Mouse (Mus musculus): ENCODE data around the gene Oas1c. TPM values are rescaled to one million over a fixed set of nuclear protein-coding genes. Genes with fewer than 3 reads are reported as not detected.

Gene Oas1c
- polyA plus RNA-seq (2015; fragmentation: Nextera tagmentation; extraction: Ambion mirVana), result 0.58 and 0.60 TPM in 2 replicates

DNA sequence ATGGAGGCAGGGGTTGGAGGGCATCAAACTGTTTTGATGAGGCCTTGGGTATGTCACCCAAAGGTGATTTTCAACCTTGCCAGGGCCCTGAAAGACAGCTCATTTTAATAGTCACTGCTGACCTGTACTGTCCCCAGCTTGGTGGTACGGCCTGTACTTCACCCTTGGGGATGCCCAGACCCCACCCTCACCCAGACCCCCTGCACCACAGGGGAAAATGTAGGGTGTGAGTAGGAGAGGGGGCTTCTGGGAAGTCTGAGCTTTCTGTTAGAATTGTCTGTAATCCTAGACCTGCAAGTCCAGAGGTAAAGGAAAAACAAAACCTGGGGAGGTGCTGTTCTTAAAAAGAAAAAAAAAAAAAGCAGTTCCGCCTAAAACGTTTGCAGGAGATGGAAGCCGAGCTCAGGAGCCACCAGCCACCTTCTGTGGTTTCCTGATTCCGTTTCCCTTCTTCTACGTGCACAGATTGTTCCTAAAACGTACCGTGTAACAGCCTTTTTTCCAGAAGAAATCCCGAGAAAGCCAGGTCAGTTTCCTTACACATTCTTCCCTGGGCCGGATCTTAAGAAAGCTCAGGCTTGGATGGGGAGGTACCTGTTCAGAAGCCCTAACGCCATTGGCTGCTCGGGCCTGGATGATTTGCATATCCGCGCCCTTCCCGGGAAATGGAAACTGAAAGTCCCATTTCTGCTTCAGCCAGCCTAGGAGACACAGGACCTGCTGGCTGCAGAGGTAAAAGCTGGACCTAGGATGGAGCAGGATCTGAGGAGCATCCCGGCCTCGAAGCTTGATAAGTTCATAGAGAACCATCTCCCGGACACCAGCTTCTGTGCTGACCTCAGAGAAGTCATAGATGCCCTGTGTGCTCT lies at the start of gene Oas1c:
TSS of gene Oas1c (minus strand) at position 564 of the 869 bp plus-strand sequence.
- ATAC-seq, result peak; percentile 92
- 5% methylated on average over 18 of the region's 18 CpGs for WGBS (ENCODE audit: insufficient replicate concordance)

DNA sequence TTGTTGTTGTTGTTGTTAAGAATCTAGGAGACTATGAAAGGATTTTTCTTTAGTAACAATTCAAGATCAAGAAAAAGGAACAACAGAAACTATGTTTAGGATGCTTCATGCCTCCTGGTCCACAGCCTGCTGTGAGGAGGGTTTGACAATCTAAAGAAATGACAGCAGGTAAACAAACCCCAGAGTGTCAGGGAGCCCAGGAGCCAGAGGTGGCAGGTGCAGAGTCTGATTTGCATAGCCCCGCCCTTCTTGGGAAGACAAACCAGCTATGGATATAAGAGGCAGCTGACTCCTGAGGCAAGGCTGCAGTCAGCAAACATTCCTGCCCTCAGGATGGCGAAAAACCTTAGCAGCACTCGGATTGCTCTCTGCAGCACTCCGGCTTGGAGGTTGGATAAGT lies 48.8 kb upstream of the Oas1c start, which contains the start of gene Oas1h:
TSS of gene Oas1h (plus strand) at position 301 of the 400 bp plus-strand sequence.
- 40% methylated on average over 4 of the region's 4 CpGs for WGBS (ENCODE audit: insufficient replicate concordance)
- ATAC-seq, result no peak
- Histone ChIP-seq H3K27me3 (ENCODE audit: insufficient read depth, low read length) (no peaks in the 10 kb centered on the region), H3K9me3 (ENCODE audit: low read length) (no peaks in the 10 kb centered on the region), H3K4me3 (ENCODE audit: low read depth, low read length) (no peak within 1 kb of the TSS), H3K9ac (replicated peaks) (no peak within 1 kb of the TSS), H3K4me2 (ENCODE audit: low read depth, low read length) (no peak within 1 kb of the TSS), H3K27ac (ENCODE audit: low read depth) (no peak within 1 kb of the TSS), H3K36me3 (replicated peaks; ENCODE audit: insufficient read depth, low read length) (no peaks in the 10 kb centered on the region), H3K4me1 (ENCODE audit: insufficient read depth) (no peaks in the 10 kb centered on the region)
- DNase-seq, result no peak
- TF ChIP-seq EP300 (IDR thresholded peaks at IDR 0.05; ENCODE audit: low read depth), result no peak
- no peak for TF ChIP-seq CTCF (IDR thresholded peaks at IDR 0.05; ENCODE audit: low read depth)

More for the DNA sequence above, at the start of gene Oas1c:
- Histone ChIP-seq H3K9ac (replicated peaks) (peak within 1 kb of the TSS; percentile 76), H3K27ac (ENCODE audit: low read depth) (peak within 1 kb of the TSS; percentile 75), H3K4me1 (ENCODE audit: insufficient read depth) (peaks cover 7% of the 10 kb centered on the region; the same call in 1 of the 2 replicates), H3K36me3 (replicated peaks; ENCODE audit: insufficient read depth, low read length) (peaks cover 20% of the 10 kb centered on the region), H3K4me2 (ENCODE audit: low read depth, low read length) (peak within 1 kb of the TSS; percentile 70), H3K4me3 (ENCODE audit: low read depth, low read length) (peak within 1 kb of the TSS; percentile 76), H3K9me3 (ENCODE audit: low read length) (no peaks in the 10 kb centered on the region), H3K27me3 (ENCODE audit: insufficient read depth, low read length) (no peaks in the 10 kb centered on the region)
- peak; percentile 91 for DNase-seq
- TF ChIP-seq EP300 (IDR thresholded peaks at IDR 0.05; ENCODE audit: low read depth) (no peak), CTCF (IDR thresholded peaks at IDR 0.05; ENCODE audit: low read depth) (no peak)

DNA sequence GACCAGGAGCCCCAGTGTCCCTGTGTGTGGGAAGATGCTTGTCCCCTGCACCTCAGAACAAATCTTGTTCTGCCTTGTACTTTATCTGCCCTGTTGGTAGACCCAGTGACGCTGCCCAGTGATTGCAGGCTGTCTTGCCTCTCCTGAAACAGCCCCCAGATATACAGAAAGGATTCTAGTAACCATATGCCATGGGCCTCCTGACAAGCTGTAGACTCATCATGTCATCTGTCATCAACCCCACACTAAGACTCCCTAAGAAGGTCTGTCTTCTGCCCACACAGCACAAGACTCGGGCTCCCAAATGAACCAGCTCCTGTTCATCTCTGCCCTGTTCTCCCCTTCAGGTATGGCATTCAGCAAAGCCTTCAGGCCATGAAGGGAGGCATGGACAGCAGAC lies 46.9 kb upstream of the Oas1c start:
- no peak overlapping the region for H3K4me2 ChIP-seq (ENCODE audit: low read depth, low read length)
- H3K4me1 ChIP-seq (ENCODE audit: insufficient read depth), result no peaks in the 10 kb centered on the region
- no peak for ATAC-seq

DNA sequence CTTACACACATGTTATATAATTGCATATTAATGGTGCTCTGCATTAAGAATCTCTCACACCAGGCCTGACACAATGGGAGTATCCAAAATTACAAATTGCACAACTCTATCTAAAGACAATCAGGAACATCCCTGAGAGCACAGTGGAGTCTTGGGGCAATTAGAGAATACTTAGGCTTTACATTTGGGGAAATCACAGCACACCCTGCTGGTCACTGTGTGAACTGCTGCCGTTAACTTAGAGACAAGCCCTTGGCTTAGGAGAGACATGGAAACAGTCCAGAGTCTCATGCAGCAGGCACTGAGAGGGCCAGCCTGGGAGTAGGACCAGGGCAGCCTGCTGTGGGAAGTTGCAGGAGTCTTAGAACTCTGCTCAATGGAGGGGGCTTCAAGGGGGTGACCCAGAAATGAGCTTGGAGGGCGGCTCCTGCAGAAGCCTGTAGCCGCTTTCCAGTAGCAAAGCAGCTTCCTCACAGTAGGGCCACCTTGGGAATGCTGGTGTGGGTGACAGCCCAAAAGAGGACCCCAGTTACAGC lies 37.4 kb upstream of the Oas1c start:
- H3K36me3 ChIP-seq (replicated peaks; ENCODE audit: insufficient read depth, low read length), result no peaks in the 10 kb centered on the region
- no peak overlapping the region for H3K27ac ChIP-seq (ENCODE audit: low read depth)
- no peaks in the 10 kb centered on the region for H3K27me3 ChIP-seq (ENCODE audit: insufficient read depth, low read length)
- TF ChIP-seq CTCF (IDR thresholded peaks at IDR 0.05; ENCODE audit: low read depth), result peak; percentile 83
- no peak for TF ChIP-seq EP300 (IDR thresholded peaks at IDR 0.05; ENCODE audit: low read depth)
- H3K4me1 ChIP-seq (ENCODE audit: insufficient read depth), result no peaks in the 10 kb centered on the region
- ATAC-seq, result no peak
- no peak overlapping the region for H3K4me2 ChIP-seq (ENCODE audit: low read depth, low read length)
- H3K4me3 ChIP-seq (ENCODE audit: low read depth, low read length), result no peak overlapping the region
- H3K9ac ChIP-seq (replicated peaks), result no peak overlapping the region
- peak; percentile 52 for DNase-seq
- H3K9me3 ChIP-seq (ENCODE audit: low read length), result 0 out of 2 replicates have a peak, but pooled peaks cover 6% of the 10 kb centered on the region
- 65% methylated on average over 3 of the region's 3 CpGs for WGBS (ENCODE audit: insufficient replicate concordance)

More for the DNA sequence above, 46.9 kb upstream of the Oas1c start:
- H3K36me3 ChIP-seq (replicated peaks; ENCODE audit: insufficient read depth, low read length), result no peaks in the 10 kb centered on the region
- no peak overlapping the region for H3K27ac ChIP-seq (ENCODE audit: low read depth)
- no peaks in the 10 kb centered on the region for H3K27me3 ChIP-seq (ENCODE audit: insufficient read depth, low read length)
- H3K9ac ChIP-seq (replicated peaks), result no peak overlapping the region
- 61% methylated on average over 2 of the region's 2 CpGs for WGBS (ENCODE audit: insufficient replicate concordance)
- H3K9me3 ChIP-seq (ENCODE audit: low read length), result 0 out of 2 replicates have a peak, but pooled peaks cover 4% of the 10 kb centered on the region
- DNase-seq, result no peak
- H3K4me3 ChIP-seq (ENCODE audit: low read depth, low read length), result no peak overlapping the region
- no peak for TF ChIP-seq EP300 (IDR thresholded peaks at IDR 0.05; ENCODE audit: low read depth)
- no peak for TF ChIP-seq CTCF (IDR thresholded peaks at IDR 0.05; ENCODE audit: low read depth)

DNA sequence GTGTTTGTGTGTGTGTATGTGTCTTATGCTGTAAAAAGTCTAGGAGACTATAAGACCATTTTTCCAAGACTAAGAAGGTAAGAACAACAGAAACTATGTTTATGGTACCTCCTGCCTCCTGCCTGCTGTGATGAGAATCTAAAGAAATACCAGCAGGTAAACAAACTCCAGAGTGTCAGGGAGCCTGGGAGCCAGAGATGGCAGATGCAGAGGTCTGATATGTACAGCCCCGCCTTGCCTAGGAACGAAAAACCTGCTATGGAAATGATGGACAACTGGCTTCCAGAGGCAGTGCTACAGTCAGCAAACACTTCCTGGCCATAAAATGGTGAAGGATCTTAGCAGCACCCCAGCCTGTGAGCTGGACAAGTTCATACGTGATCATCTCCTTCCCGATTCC lies 34.8 kb upstream of the Oas1c start, which contains the start of gene Oas1f:
TSS of gene Oas1f (plus strand) at position 301 of the 400 bp plus-strand sequence.
- H3K4me3 ChIP-seq (ENCODE audit: low read depth, low read length), result no peak within 1 kb of the TSS
- no peaks in the 10 kb centered on the region for H3K27me3 ChIP-seq (ENCODE audit: insufficient read depth, low read length)
- no peaks in the 10 kb centered on the region for H3K4me1 ChIP-seq (ENCODE audit: insufficient read depth)
- H3K36me3 ChIP-seq (replicated peaks; ENCODE audit: insufficient read depth, low read length), result no peaks in the 10 kb centered on the region
- no peak within 1 kb of the TSS for H3K9ac ChIP-seq (replicated peaks)
- TF ChIP-seq CTCF (IDR thresholded peaks at IDR 0.05; ENCODE audit: low read depth) (no peak), EP300 (IDR thresholded peaks at IDR 0.05; ENCODE audit: low read depth) (no peak)
- no peak within 1 kb of the TSS for H3K27ac ChIP-seq (ENCODE audit: low read depth)
- DNase-seq (no peak), ATAC-seq (no peak)
- no peak within 1 kb of the TSS for H3K4me2 ChIP-seq (ENCODE audit: low read depth, low read length)
- WGBS (ENCODE audit: insufficient replicate concordance), result 59% methylated on average over 4 of the region's 4 CpGs
- no peaks in the 10 kb centered on the region for H3K9me3 ChIP-seq (ENCODE audit: low read length)

DNA sequence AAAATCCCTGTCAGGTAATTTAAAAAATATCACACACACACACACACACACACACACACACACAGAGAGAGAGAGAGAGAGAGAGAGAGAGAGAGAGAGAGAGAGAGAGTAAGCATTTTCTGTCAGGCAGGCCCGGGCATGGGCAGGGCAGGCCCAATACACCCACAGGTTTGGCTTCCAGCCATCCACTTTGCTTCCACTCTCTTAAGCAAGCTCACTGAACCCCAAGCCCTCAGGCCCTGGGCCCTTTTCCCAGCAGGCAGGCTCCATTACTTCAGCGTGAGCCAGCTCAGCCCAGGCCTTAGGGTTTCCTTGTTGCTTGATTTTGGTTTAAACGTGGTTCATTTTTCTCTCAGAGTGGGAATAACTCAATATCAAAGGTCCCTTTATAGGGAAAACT lies 32.4 kb upstream of the Oas1c start:
- no peaks in the 10 kb centered on the region for H3K27me3 ChIP-seq (ENCODE audit: insufficient read depth, low read length)
- no peak overlapping the region for H3K4me3 ChIP-seq (ENCODE audit: low read depth, low read length)
- no peak for DNase-seq
- TF ChIP-seq CTCF (IDR thresholded peaks at IDR 0.05; ENCODE audit: low read depth) (no peak), EP300 (IDR thresholded peaks at IDR 0.05; ENCODE audit: low read depth) (no peak)
- H3K9me3 ChIP-seq (ENCODE audit: low read length), result no peaks in the 10 kb centered on the region
- H3K36me3 ChIP-seq (replicated peaks; ENCODE audit: insufficient read depth, low read length), result no peaks in the 10 kb centered on the region
- no peaks in the 10 kb centered on the region for H3K4me1 ChIP-seq (ENCODE audit: insufficient read depth)
- WGBS (ENCODE audit: insufficient replicate concordance), result 72% methylated on average over 3 of the region's 3 CpGs
- no peak overlapping the region for H3K4me2 ChIP-seq (ENCODE audit: low read depth, low read length)
- H3K9ac ChIP-seq (replicated peaks), result no peak overlapping the region
- H3K27ac ChIP-seq (ENCODE audit: low read depth), result no peak overlapping the region
- ATAC-seq, result no peak
